Mouse (Mus musculus) retina, adult 2 months (tissue): ENCODE results near the gene Itpr2.

ENCODE experiments used
- DNase-seq: peaks from one replicate; pipeline ENCODE4 v3.0.0-alpha.2; 2012; ENCODE audit warnings: low read depth, low spot score

Gene Itpr2

DNA sequence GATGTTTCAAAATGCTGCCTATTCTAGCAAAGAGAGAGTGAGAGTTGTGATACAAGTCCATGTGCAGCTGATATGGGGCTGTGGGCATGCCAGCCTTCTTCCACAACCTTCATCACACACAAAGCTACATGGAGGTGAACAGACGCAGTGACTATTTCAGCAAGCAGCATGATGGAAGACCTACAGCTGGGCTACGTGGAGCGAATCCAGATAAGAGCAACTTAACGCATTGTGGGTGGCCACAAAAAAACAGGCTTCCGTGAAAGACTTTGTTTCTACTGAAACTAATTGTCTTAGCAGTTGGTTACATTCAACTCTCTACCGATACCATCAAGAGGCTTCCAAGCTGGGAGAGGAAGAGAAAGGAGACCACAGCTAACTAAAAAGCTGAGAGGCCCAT lies 81.3 kb downstream of the Itpr2 start:
- DNase-seq = no peak

GRCm38 (mm10) chr6:146416461-146416860 lies 85.6 kb downstream of the Itpr2 start:
- DNase-seq = no peak

- DNase-seq = no peak
Observed at GRCm38 (mm10) chr6:146414094-146414493, 87.9 kb downstream of the Itpr2 start.

GRCm38 (mm10) chr6:146411446-146412070 lies 90.5 kb downstream of the Itpr2 start:
- DNase-seq = no peak

DNA sequence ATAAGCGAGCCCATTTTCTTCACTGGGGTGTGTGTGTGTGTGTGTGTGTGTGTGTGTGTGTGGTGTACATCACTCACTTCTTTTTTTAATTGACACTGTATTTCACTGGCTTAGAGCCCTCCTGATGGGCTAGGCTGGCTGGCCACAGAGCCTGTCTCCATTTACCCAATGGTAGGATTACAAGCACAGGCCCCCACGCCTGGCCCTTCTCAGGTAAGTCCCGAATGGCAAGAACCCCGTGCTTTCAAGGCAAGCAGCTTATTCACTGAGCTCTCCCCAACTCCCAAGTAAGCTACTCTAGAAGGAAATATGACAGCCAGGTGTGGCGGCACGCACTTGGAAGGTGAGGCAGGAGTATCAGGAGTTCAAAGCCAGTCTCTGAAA lies 91.6 kb downstream of the Itpr2 start:
- no peak for DNase-seq

DNA sequence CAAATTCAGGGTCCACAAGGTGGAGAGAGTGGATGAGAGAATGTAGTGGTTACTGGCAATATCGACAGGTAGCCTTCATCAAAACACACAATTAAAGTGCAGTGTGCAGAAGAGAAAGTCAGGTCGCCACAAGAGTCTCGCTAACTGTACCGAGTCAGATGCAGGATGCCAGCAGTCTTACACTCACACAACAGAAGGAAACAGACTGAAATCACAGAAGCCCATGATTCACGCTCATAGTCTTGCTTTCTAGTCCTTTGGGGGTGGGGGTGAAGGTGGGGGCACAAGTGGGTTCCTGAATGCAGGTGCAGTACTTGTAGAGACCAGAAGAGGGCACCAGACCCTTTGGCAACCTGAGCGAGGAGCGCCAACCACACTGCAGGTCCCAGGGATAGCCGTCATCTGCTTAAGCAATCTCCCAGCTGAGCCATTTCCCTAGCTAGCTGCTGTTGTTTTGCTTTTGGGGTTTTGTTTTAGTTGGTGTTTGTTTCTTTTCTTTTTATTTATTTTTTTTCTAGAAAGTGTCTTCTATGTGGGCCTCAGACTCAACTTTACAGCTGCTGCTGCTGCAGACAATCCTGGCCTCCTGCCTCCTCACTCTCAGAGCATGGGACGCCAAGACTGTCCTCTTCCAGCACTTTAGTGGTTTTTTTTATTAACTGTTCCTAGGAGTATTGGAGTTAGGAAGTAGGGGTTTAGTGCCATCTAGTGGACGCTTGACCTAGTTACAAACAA lies 92.2 kb downstream of the Itpr2 start:
- DNase-seq = peak; percentile 67

- DNase-seq = peak; percentile 16
Observed at GRCm38 (mm10) chr6:146405380-146405779, 96.6 kb downstream of the Itpr2 start.

GRCm38 (mm10) chr6:146404876-146405275 lies 97.1 kb downstream of the Itpr2 start:
- no peak for DNase-seq

DNA sequence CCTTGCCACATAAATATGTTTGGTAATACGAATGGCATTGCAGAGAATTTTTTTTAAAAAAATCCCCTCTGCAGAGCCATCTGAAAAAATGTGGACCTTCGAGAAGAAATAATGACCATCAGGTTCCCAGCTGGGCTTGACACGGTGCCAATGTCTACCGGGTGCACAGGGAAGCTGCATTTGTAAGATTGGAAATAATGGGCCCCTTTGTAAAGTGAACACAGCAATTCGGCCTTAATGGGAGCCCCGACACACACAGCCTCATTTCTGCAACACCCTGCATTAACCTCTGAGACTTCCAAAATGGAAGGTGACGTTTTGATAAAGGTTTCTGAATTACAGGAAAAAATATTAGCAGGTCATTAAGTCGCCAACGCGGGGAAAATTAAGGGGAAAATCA lies 97.9 kb downstream of the Itpr2 start:
- DNase-seq = no peak

- no peak for DNase-seq
Observed at GRCm38 (mm10) chr6:146402905-146403642, 98.9 kb downstream of the Itpr2 start.

GRCm38 (mm10) chr6:146397803-146398202 lies 104.2 kb downstream of the Itpr2 start:
- no peak for DNase-seq

GRCm38 (mm10) chr6:146396253-146396652 lies 105.8 kb downstream of the Itpr2 start:
- no peak for DNase-seq

DNA sequence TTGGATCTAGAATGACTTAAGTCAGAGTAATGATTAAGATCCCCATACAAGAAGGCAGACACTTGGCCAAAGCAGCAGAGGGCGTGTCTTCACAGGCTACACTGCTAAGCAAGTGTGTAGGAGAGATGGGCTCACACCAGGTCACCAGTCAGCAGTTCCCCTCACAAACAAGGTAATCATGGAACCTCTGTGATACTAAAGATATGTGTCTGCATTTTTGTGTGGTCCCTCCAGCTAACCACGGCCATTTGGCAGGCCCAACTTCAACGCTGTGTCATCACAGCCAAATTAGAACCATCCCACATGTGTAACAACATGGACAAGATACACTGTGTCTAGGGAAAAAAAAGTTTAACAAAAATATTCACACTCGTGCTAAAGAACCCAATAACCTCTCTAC lies 106.4 kb downstream of the Itpr2 start:
- DNase-seq = no peak

- DNase-seq = no peak
Observed at GRCm38 (mm10) chr6:146392188-146392587, 109.8 kb downstream of the Itpr2 start.

DNA sequence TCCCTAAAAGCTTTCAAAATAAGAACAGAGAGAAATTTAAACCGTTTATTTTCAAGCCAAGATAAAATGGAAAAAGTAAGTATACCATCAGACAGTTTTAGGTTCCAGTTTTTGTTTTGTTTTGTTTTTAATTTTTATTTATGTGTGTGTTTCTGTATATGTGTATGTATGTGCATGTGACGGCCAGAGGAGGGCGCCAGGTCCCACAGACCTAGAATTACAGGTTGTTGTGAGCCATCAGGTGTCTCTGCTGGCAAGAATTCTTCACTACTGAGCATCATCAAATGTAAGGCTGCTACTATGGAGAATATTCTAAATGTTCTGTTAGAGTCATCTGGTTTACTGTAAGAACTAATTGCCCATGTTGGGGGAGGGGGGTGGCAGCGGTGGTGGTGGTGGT lies 111.9 kb downstream of the Itpr2 start:
- no peak for DNase-seq

DNA sequence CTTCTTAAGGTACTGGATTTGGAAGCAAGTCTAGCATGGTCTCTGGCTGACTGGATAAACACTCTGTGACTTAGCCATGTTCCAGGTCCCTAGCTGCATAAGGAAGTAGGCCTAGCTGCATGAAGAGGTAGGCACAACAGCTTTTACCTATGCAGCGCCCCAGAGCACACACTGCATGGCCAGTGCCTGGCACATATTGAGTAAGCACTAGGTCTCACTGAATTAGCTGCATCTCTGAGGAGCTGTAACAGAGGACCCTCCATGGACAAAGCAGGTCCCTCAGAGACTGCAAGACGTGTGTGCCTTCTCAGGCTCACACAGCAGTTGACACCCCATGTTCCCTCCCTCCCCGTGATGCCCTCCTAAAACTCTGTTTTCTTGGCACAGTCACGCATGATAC lies 114.0 kb downstream of the Itpr2 start:
- no peak for DNase-seq

DNA sequence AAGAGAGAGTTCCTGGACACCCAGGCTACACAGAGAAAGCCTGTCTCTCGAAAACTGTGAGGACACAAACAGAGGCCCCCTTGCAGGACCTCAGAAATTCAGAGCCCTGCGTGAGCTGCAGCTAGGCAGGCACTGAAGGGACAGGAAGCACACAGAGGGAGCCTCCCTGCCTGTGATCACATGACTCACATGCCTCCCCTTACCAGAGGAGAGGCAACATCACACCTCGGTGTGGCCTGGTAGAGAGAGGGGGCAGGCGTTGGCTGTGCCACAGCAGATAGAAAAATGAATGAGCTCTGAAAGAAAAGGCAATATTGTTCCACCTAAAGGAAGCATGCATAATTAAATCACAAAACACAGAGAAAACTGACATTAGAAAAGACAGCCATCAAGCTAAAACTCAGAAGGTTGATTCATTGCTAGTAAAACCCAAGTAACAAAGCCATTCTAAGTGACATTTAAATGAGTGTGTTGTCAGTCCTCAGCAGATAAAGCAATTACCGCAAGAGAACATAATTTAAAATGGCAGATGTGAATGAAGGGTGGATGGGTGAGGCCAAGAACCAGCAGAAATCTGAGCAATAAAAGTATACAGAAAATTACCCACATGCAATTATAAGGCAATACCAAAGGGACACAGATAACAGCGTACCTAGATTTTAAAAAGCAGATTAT lies 114.8 kb downstream of the Itpr2 start:
- no peak for DNase-seq

GRCm38 (mm10) chr6:146379263-146379662 lies 122.8 kb downstream of the Itpr2 start:
- DNase-seq = no peak

GRCm38 (mm10) chr6:146371511-146371910 lies 130.5 kb downstream of the Itpr2 start:
- DNase-seq = no peak

DNA sequence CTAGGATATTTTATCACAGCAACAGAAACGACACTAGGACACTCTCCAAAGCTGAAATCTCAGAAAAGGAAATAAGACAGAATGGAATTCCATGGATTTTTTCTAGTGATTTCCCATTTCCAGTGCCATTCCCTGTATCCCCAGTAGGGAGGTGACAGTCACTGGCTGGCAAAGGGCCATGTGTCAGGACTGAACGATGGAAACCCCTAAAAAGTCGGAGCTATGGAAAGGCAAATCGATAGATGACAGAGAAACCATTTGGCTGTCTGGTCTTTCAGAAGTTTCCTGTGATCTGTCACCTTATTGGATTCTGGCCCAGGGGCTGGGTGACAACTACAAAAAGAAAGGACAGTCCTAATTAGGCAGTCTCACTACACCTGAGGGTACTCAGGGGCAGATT lies 135.8 kb downstream of the Itpr2 start:
- DNase-seq = no peak

- DNase-seq = no peak
Observed at GRCm38 (mm10) chr6:146357911-146358310, 144.1 kb downstream of the Itpr2 start.

- no peak for DNase-seq
Observed at GRCm38 (mm10) chr6:146352258-146352805, 149.7 kb downstream of the Itpr2 start.
